Mouse (Mus musculus): Measurements from ENCODE around the gene Npepps. TPM values are rescaled to one million over a fixed set of nuclear protein-coding genes. Genes with fewer than 3 reads are reported as not detected.

Npepps gene
- polyA plus RNA-seq, 1 experiment from 2014 or later = 87.4 TPM

GRCm38 (mm10) chr11:97176851-97177250, 103.6 kb downstream of the Npepps start:
- H3K9me3 ChIP-seq (replicated peaks; ENCODE audit: control insufficient read depth, low read length) = no peaks in the 10 kb centered on the region
- H3K9ac ChIP-seq (ENCODE audit: low read length) = no peak overlapping the region
- no peak for ATAC-seq (replicated peaks; ENCODE audit: extremely low read depth, insufficient read depth, low FRiP score)
- H3K4me3 ChIP-seq (ENCODE audit: low read length) = no peak overlapping the region
- no peak overlapping the region for H3K4me2 ChIP-seq (ENCODE audit: low read depth, low read length)
- WGBS = 41% methylated on average over 3 of the region's 3 CpGs
- H3K27ac ChIP-seq (ENCODE audit: low read length) = no peak overlapping the region
- no peaks in the 10 kb centered on the region for H3K4me1 ChIP-seq (ENCODE audit: control insufficient read depth, insufficient read depth, low read length)
- H3K27me3 ChIP-seq (ENCODE audit: control insufficient read depth, insufficient read depth, low read length) = no peaks in the 10 kb centered on the region
- H3K36me3 ChIP-seq (ENCODE audit: control insufficient read depth, insufficient read depth) = peaks cover 84% of the 10 kb centered on the region

GRCm38 (mm10) chr11:97175499-97175898, 104.9 kb downstream of the Npepps start:
- WGBS = 88% methylated on average over 7 of the region's 7 CpGs
- ATAC-seq (replicated peaks; ENCODE audit: extremely low read depth, insufficient read depth, low FRiP score) = no peak
- Histone ChIP-seq H3K27me3 (ENCODE audit: control insufficient read depth, insufficient read depth, low read length) (no peaks in the 10 kb centered on the region), H3K36me3 (ENCODE audit: control insufficient read depth, insufficient read depth) (peaks cover 83% of the 10 kb centered on the region), H3K4me2 (ENCODE audit: low read depth, low read length) (no peak overlapping the region), H3K9me3 (replicated peaks; ENCODE audit: control insufficient read depth, low read length) (no peaks in the 10 kb centered on the region), H3K27ac (ENCODE audit: low read length) (no peak overlapping the region), H3K4me3 (ENCODE audit: low read length) (no peak overlapping the region), H3K9ac (ENCODE audit: low read length) (no peak overlapping the region), H3K4me1 (ENCODE audit: control insufficient read depth, insufficient read depth, low read length) (no peaks in the 10 kb centered on the region)

GRCm38 (mm10) chr11:97160341-97160740, 120.1 kb downstream of the Npepps start:
- Histone ChIP-seq H3K4me1 (ENCODE audit: control insufficient read depth, insufficient read depth, low read length) (no peaks in the 10 kb centered on the region), H3K9ac (ENCODE audit: low read length) (no peak overlapping the region), H3K4me2 (ENCODE audit: low read depth, low read length) (no peak overlapping the region), H3K9me3 (replicated peaks; ENCODE audit: control insufficient read depth, low read length) (no peaks in the 10 kb centered on the region), H3K27me3 (ENCODE audit: control insufficient read depth, insufficient read depth, low read length) (no peaks in the 10 kb centered on the region), H3K4me3 (ENCODE audit: low read length) (no peak overlapping the region), H3K27ac (ENCODE audit: low read length) (no peak overlapping the region), H3K36me3 (ENCODE audit: control insufficient read depth, insufficient read depth) (peaks cover 59% of the 10 kb centered on the region)
- WGBS = 65% methylated on average over 6 of the region's 6 CpGs
- ATAC-seq (replicated peaks; ENCODE audit: extremely low read depth, insufficient read depth, low FRiP score) = no peak

- Histone ChIP-seq H3K36me3 (ENCODE audit: control insufficient read depth, insufficient read depth) (peaks cover 32% of the 10 kb centered on the region), H3K4me3 (ENCODE audit: low read length) (no peak overlapping the region), H3K27me3 (ENCODE audit: control insufficient read depth, insufficient read depth, low read length) (0 out of 2 replicates have a peak, but pooled peaks cover 2% of the 10 kb centered on the region), H3K27ac (ENCODE audit: low read length) (no peak overlapping the region), H3K4me1 (ENCODE audit: control insufficient read depth, insufficient read depth, low read length) (peaks cover 8% of the 10 kb centered on the region), H3K4me2 (ENCODE audit: low read depth, low read length) (no peak overlapping the region), H3K9me3 (replicated peaks; ENCODE audit: control insufficient read depth, low read length) (no peaks in the 10 kb centered on the region), H3K9ac (ENCODE audit: low read length) (no peak overlapping the region)
- WGBS = 80% methylated on average over 7 of the region's 7 CpGs
- no peak for ATAC-seq (replicated peaks; ENCODE audit: extremely low read depth, insufficient read depth, low FRiP score)
These were observed 123.4 kb downstream of the Npepps start for GRCm38 (mm10) chr11:97156999-97157398.

Other genes with a start within 250 kb of the Npepps start
- gene Lrrc46, start 239.2 kb downstream of the Npepps start, polyA plus RNA-seq (2015; fragmentation: Nextera tagmentation; extraction: Ambion mirVana) = 1.1 and 2.0 TPM in 2 replicates
- gene Mrpl10, start 239.1 kb downstream of the Npepps start, polyA plus RNA-seq (2015; fragmentation: Nextera tagmentation; extraction: Ambion mirVana) = 66.9 and 67.5 TPM in 2 replicates
- 5.5 and 5.6 TPM in 2 replicates for gene Osbpl7, start 230.0 kb downstream of the Npepps start, polyA plus RNA-seq (2015; fragmentation: Nextera tagmentation; extraction: Ambion mirVana)
- 0.41 and 0.46 TPM in 2 replicates for gene Tbx21, start 165.3 kb downstream of the Npepps start, polyA plus RNA-seq (2015; fragmentation: Nextera tagmentation; extraction: Ambion mirVana)
- gene Tbkbp1, start 129.1 kb downstream of the Npepps start, polyA plus RNA-seq (2015; fragmentation: Nextera tagmentation; extraction: Ambion mirVana) = 3.8 and 4.3 TPM in 2 replicates
- 30.1 and 31.3 TPM in 2 replicates for gene Kpnb1, start 92.8 kb downstream of the Npepps start, polyA plus RNA-seq (2015; fragmentation: Nextera tagmentation; extraction: Ambion mirVana)
- gene Mrpl45, start 35.1 kb upstream of the Npepps start, polyA plus RNA-seq (2015; fragmentation: Nextera tagmentation; extraction: Ambion mirVana) = 58.1 and 59.8 TPM in 2 replicates
- gene Gpr179, start 71.4 kb upstream of the Npepps start, polyA plus RNA-seq (2015; fragmentation: Nextera tagmentation; extraction: Ambion mirVana) = 0.09 and 0.12 TPM in 2 replicates
- gene Socs7, start 81.9 kb upstream of the Npepps start, polyA plus RNA-seq (2015; fragmentation: Nextera tagmentation; extraction: Ambion mirVana) = 3.1 and 3.2 TPM in 2 replicates
- gene Arhgap23, start 134.9 kb upstream of the Npepps start, polyA plus RNA-seq (2015; fragmentation: Nextera tagmentation; extraction: Ambion mirVana) = 5.5 and 6.1 TPM in 2 replicates
- gene 4933428G20Rik, start 219.7 kb upstream of the Npepps start, polyA plus RNA-seq (2015; fragmentation: Nextera tagmentation; extraction: Ambion mirVana) = 0.92 and 1.2 TPM in 2 replicates